Mouse (Mus musculus) intestine, embryonic 14.5 days (tissue): ENCODE results near the gene Plpp1. TPM values are rescaled to one million over a fixed set of nuclear protein-coding genes. Genes with fewer than 3 reads are reported as not detected.

Experiments
- ATAC-seq: fragments of 200-750 bp; cut with Nextera tagmentation; replicated peaks from 2 replicates; pipeline ENCODE4 v1.8.0; 2017; ENCODE audit warnings: low read depth, moderate number of reproducible peaks, moderate TSS enrichment, moderate library complexity; ENCODE audit not compliant: low FRiP score, low TSS enrichment
- DNase-seq: peaks from one replicate; pipeline ENCODE4 v3.0.0-alpha.2; 2018; ENCODE audit warnings: low spot score
- H3K27ac ChIP-seq: fragments of 300-500 bp; sonication (generic); 2 replicates; pipeline ENCODE4 v1.5.1; 2014; ENCODE audit warnings: low read depth, mild to moderate bottlenecking, control low read depth
- H3K27me3 ChIP-seq: fragments of 300-500 bp; sonication (generic); replicated peaks from 2 replicates; pipeline ENCODE4 v1.6.1; 2014; ENCODE audit warnings: low read length, control low read depth; ENCODE audit not compliant: control insufficient read depth, insufficient read depth
- H3K36me3 ChIP-seq: fragments of 300-500 bp; sonication (generic); 2 replicates; pipeline ENCODE4 v1.6.1; 2014; ENCODE audit warnings: low read length, control low read depth; ENCODE audit not compliant: control insufficient read depth, insufficient read depth
- H3K4me1 ChIP-seq: fragments of 300-500 bp; sonication (generic); replicated peaks from 2 replicates; pipeline ENCODE4 v1.6.1; 2014; ENCODE audit warnings: low read length, control low read depth, mixed read lengths; ENCODE audit not compliant: control insufficient read depth, insufficient read depth
- H3K4me2 ChIP-seq: fragments of 300-500 bp; sonication (generic); 2 replicates; pipeline ENCODE4 v1.6.1; 2014; ENCODE audit warnings: low read length
- H3K4me3 ChIP-seq: fragments of 300-500 bp; sonication (generic); 2 replicates; pipeline ENCODE4 v1.5.1; 2014; ENCODE audit warnings: low read depth, low read length, control low read depth, mixed read lengths
- H3K9ac ChIP-seq: fragments of 300-500 bp; sonication (generic); 2 replicates; pipeline ENCODE4 v1.6.1; 2014; ENCODE audit warnings: mild to moderate bottlenecking, low read length
- H3K9me3 ChIP-seq: fragments of 300-500 bp; sonication (generic); 2 replicates; pipeline ENCODE4 v1.6.1; 2016; ENCODE audit warnings: low read length, control low read depth; ENCODE audit not compliant: control insufficient read depth
- WGBS: fragments of 180-500 bp; shearing (Covaris S2); extraction: QIAGEN DNeasy Blood & Tissue Kit; methylation state at CpG from one replicate; pipeline ENCODE4 v1.1.7; 2014; 5-methylcytosine and 5-hydroxymethylcytosine counted together
- polyA plus RNA-seq: library from polyadenylated mRNA; unstranded; fragments of >200 nt; fragmentation: Nextera tagmentation; extraction: Ambion mirVana; gene quantifications from 2 replicates; pipeline ENCODE4 v1.2.1, GENCODE M21; 2014

Gene Plpp1
- polyA plus RNA-seq, 1 experiment from 2014 or later: 77.6 TPM

DNA sequence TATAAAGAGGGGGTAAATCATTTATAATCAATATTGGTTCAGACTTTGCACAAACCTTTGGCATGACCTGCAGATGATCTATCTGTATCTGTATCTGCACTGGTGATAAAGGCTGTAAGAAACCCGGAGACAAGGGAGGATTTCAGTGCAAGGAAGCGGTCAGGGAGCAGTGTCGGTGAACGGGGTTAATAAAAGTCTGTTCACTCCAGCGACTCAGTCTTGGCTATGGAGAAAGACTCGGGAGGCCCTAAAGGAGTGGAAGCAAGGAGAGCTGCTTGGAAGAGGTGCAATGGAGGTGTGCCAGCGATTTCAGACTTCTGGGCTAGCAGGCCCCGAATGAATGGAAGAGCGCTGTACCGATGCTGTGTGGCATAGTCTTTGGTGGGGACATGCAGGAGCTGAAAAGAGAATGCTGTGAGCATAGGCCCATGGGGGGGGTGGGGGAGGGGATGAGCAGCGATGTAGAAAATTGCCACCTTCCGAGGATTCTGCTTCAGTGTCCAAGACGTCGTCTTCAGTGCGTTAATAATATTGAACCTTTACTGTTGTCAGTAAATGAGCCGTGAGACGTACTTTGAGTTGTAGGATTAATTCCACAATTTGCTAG lies 53.2 kb downstream of the Plpp1 start:
- no peak for DNase-seq

GRCm38 (mm10) chr13:112854402-112854801 lies 53.8 kb downstream of the Plpp1 start:
- H3K4me2 ChIP-seq: no peak overlapping the region
- H3K9ac ChIP-seq: no peak overlapping the region
- no peaks in the 10 kb centered on the region for H3K9me3 ChIP-seq
- H3K36me3 ChIP-seq: peaks cover 20% of the 10 kb centered on the region
- H3K4me3 ChIP-seq: no peak overlapping the region
- ATAC-seq: no peak
- DNase-seq: no peak
- no peaks in the 10 kb centered on the region for H3K4me1 ChIP-seq
- H3K27me3 ChIP-seq: no peaks in the 10 kb centered on the region
- 64% methylated on average over 6 of the region's 6 CpGs for WGBS
- H3K27ac ChIP-seq: no peak overlapping the region

More for the DNA sequence above, 53.2 kb downstream of the Plpp1 start:
- Histone ChIP-seq H3K4me1 (no peaks in the 10 kb centered on the region), H3K9ac (no peak overlapping the region), H3K9me3 (no peaks in the 10 kb centered on the region), H3K27ac (no peak overlapping the region), H3K4me3 (no peak overlapping the region), H3K36me3 (peaks cover 15% of the 10 kb centered on the region; the same call in 1 of the 2 replicates), H3K27me3 (no peaks in the 10 kb centered on the region), H3K4me2 (no peak overlapping the region)
- 78% methylated on average over 17 of the region's 17 CpGs for WGBS
- ATAC-seq: no peak

DNA sequence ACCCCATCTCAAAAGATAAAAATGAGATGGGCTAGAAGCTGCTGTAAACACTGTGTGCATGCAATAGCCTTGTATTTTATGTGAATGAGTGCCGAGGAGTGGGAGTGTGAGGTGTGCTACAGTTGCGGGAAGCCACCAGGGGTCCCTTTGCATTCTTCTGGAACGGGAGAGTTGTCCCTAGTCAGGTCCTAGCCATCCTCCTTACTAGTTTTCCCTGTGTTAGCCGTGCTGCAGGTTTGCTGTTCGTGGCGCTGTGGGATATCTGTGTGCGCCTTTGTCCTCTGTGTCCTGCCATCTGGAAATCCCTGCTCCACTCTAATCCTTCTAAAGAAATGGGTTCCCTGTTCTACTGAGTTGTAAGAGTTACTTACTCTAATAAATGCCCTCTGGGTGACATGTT lies 57.3 kb downstream of the Plpp1 start:
- Histone ChIP-seq H3K9ac (no peak overlapping the region), H3K9me3 (no peaks in the 10 kb centered on the region), H3K27me3 (no peaks in the 10 kb centered on the region), H3K4me1 (no peaks in the 10 kb centered on the region), H3K4me2 (no peak overlapping the region), H3K36me3 (peaks cover 46% of the 10 kb centered on the region), H3K4me3 (no peak overlapping the region), H3K27ac (no peak overlapping the region)
- DNase-seq: no peak
- 85% methylated on average over 7 of the region's 7 CpGs for WGBS
- ATAC-seq: no peak

DNA sequence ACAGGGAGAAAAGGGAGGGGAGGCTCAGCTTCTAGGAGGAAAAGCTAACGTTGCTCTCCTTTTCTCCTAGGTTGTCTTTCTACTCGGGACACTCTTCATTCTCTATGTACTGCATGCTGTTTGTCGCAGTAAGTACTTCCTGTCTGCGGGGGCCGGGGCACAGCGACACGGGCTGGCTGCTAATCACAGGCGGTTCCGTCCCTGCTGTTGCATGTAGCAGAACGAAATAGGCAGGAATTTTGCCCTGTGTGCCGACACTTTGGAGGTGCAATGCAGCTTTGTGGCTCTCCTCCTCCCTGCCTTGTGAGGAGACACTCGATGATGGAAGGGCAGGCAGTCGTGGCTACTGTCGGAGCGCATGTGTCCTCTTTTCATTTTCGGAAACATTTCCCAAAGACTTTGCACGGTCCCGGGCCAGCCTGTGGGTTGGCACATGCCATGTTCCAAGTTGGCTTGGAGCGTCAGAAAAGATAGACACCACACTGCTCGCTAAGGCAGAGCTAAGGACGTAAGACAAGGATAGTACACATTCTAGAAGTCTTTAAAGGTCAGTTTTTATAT lies 59.1 kb downstream of the Plpp1 start:
- Histone ChIP-seq H3K9me3 (no peaks in the 10 kb centered on the region), H3K36me3 (peaks cover 57% of the 10 kb centered on the region), H3K4me3 (no peak overlapping the region), H3K4me2 (no peak overlapping the region), H3K27me3 (no peaks in the 10 kb centered on the region), H3K4me1 (no peaks in the 10 kb centered on the region), H3K27ac (no peak overlapping the region), H3K9ac (no peak overlapping the region)
- ATAC-seq (no peak), DNase-seq (no peak)
- 89% methylated on average over 21 of the region's 21 CpGs for WGBS

- DNase-seq (no peak), ATAC-seq (no peak)
- H3K4me1 ChIP-seq: no peaks in the 10 kb centered on the region
- H3K9me3 ChIP-seq: no peaks in the 10 kb centered on the region
- peaks cover 60% of the 10 kb centered on the region for H3K36me3 ChIP-seq
- H3K27me3 ChIP-seq: no peaks in the 10 kb centered on the region
- no peak overlapping the region for H3K27ac ChIP-seq
- no peak overlapping the region for H3K4me2 ChIP-seq
- H3K9ac ChIP-seq: no peak overlapping the region
- WGBS: 83% methylated on average over 2 of the region's 2 CpGs
- no peak overlapping the region for H3K4me3 ChIP-seq
Measured at GRCm38 (mm10) chr13:112860370-112860769, 59.8 kb downstream of the Plpp1 start.

- Histone ChIP-seq H3K27ac (no peak overlapping the region), H3K4me3 (no peak overlapping the region), H3K4me1 (no peaks in the 10 kb centered on the region), H3K4me2 (no peak overlapping the region), H3K9me3 (no peaks in the 10 kb centered on the region), H3K36me3 (peaks cover 66% of the 10 kb centered on the region), H3K27me3 (no peaks in the 10 kb centered on the region), H3K9ac (no peak overlapping the region)
- no peak for DNase-seq
- ATAC-seq: no peak
- 88% methylated on average over 9 of the region's 9 CpGs for WGBS
Measured at GRCm38 (mm10) chr13:112860911-112861310, 60.3 kb downstream of the Plpp1 start.

DNA sequence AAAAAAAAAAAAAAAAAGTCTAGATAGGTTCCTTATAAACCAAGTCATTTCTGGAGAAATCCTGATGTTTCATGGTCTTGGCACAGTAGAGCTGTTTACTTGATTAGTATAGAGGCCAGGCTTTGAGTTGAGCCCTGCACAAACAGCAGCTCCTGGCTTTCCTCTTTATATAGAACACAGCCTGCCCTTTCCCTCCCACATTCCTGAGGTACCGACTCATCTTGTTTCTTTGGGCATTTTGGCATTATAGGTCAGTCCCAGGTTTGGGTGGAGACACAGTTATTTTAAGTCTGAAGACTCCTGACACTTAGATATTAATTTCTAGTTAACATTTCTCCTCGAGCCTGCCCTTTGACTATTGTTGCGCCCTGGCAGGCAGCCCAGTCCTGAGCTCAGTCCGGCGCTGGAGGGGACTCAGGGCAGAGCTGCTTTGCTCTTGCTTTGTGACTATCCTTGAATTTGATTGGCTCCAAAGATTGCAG lies 61.3 kb downstream of the Plpp1 start:
- Histone ChIP-seq H3K9ac (no peak overlapping the region), H3K27me3 (no peaks in the 10 kb centered on the region), H3K36me3 (peaks cover 69% of the 10 kb centered on the region), H3K9me3 (no peaks in the 10 kb centered on the region), H3K4me3 (no peak overlapping the region), H3K4me1 (no peaks in the 10 kb centered on the region), H3K4me2 (no peak overlapping the region), H3K27ac (no peak overlapping the region)
- ATAC-seq: no peak
- DNase-seq: no peak
- WGBS: 51% methylated on average over 5 of the region's 5 CpGs

DNA sequence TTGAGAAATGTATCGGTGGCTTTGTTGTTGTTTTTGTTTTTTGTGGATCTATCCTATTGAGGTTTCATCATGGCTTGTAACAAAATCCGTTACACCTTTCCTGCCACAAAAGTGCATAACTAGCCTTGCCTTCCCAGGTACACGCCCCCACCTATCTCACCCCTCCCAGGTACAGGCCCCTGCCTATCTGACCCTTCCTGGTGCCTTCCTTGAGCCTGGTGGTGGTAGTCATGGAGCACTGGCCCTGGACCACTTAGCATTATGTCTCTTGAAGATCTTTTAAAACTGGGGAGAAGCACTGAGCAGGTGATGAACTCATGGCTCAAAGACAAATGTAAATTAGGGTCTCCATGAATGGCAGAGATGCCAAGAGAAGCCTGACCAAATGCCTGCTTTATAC lies 61.8 kb downstream of the Plpp1 start:
- Histone ChIP-seq H3K27me3 (no peaks in the 10 kb centered on the region), H3K9me3 (no peaks in the 10 kb centered on the region), H3K27ac (no peak overlapping the region), H3K9ac (no peak overlapping the region), H3K4me2 (no peak overlapping the region), H3K4me3 (no peak overlapping the region), H3K36me3 (peaks cover 69% of the 10 kb centered on the region), H3K4me1 (no peaks in the 10 kb centered on the region)
- no peak for DNase-seq
- no peak for ATAC-seq
- WGBS: 75% methylated on average over 3 of the region's 3 CpGs
